Mouse (Mus musculus) MEL (cell line): ENCODE measurements around the gene Yipf3. TPM values are rescaled to one million over a fixed set of nuclear protein-coding genes. Genes with fewer than 3 reads are reported as not detected.

Source experiments
- DNase-seq: peaks from one replicate; pipeline ENCODE4 v3.0.0; 2011; ENCODE audit warnings: low read depth, low spot score
- H3K27ac ChIP-seq: 2 replicates; pipeline ENCODE4 v1.5.1; 2012; ENCODE audit warnings: low read depth, mild to moderate bottlenecking, control low read depth, low read length, moderate library complexity; ENCODE audit not compliant: control insufficient read depth
- H3K27me3 ChIP-seq, 2 experiments: fragments of 150-350 bp in 1 of 2; sonication (generic) in 1 of 2; 2 replicates each; pipeline ENCODE4 v1.6.1; 2012; ENCODE audit warnings: low read length in 2 of 2, mild to moderate bottlenecking in 2 of 2, improper control_type of control experiment in 1 of 2, moderate library complexity in 1 of 2; ENCODE audit not compliant: insufficient read depth in 2 of 2, control insufficient read depth in 1 of 2
- H3K36me3 ChIP-seq, 2 experiments: 2 replicates each; pipeline ENCODE4 v1.6.1; 2012 to 2014; ENCODE audit warnings: low read length in 2 of 2, improper control_type of control experiment in 1 of 2, inconsistent platforms in 1 of 2, mild to moderate bottlenecking in 1 of 2; ENCODE audit not compliant: insufficient read depth in 2 of 2, control insufficient read depth in 1 of 2
- H3K4me1 ChIP-seq, 2 experiments: fragments of 150-350 bp in 1 of 2; sonication (generic) in 1 of 2; 2 replicates each; pipeline ENCODE4 v1.6.1; 2012; ENCODE audit warnings: low read length in 2 of 2, improper control_type of control experiment in 1 of 2, mild to moderate bottlenecking in 1 of 2; ENCODE audit not compliant: insufficient read depth in 2 of 2, control insufficient read depth in 1 of 2
- H3K4me3 ChIP-seq, 2 experiments: fragments of 150-350 bp in 1 of 2; sonication (generic) in 1 of 2; 2 replicates each; pipeline ENCODE4 v1.5.1; 2012; ENCODE audit warnings: low read depth in 2 of 2, low read length in 2 of 2, mild to moderate bottlenecking in 2 of 2, moderate library complexity in 2 of 2, control low read depth in 1 of 2, improper control_type of control experiment in 1 of 2; ENCODE audit not compliant: control insufficient read depth in 1 of 2, insufficient read depth in 1 of 2
- H3K79me2 ChIP-seq: 2 replicates; pipeline ENCODE4 v1.6.1; 2012; ENCODE audit warnings: mild to moderate bottlenecking, low read length, moderate library complexity; ENCODE audit not compliant: control insufficient read depth, poor library complexity, insufficient read depth
- H3K9ac ChIP-seq: 2 replicates; pipeline ENCODE4 v1.6.1; 2012; ENCODE audit warnings: low read depth, mild to moderate bottlenecking, control low read depth, low read length, moderate library complexity; ENCODE audit not compliant: control insufficient read depth, poor library complexity, severe bottlenecking
- H3K9me3 ChIP-seq: fragments of 150-350 bp; sonication (generic); replicated peaks from 2 replicates; pipeline ENCODE4 v1.6.1; 2012; ENCODE audit warnings: mild to moderate bottlenecking, low read length, improper control_type of control experiment, moderate library complexity; ENCODE audit not compliant: insufficient read depth
- BHLHE40 ChIP-seq: IDR thresholded peaks from 2 replicates; pipeline ENCODE4 v1.6.1; 2012; ENCODE audit warnings: low read depth, mild to moderate bottlenecking, inconsistent platforms, low read length, improper control_type of control experiment, borderline replicate concordance
- CHD2 ChIP-seq: IDR thresholded peaks from 2 replicates; pipeline ENCODE4 v1.6.1; 2011; ENCODE audit warnings: low read length, improper control_type of control experiment
- E2F4 ChIP-seq: IDR thresholded peaks from 2 replicates; pipeline ENCODE4 v1.6.1; 2011; ENCODE audit warnings: low read depth, low read length, improper control_type of control experiment, borderline replicate concordance
- ELF1 ChIP-seq: IDR thresholded peaks from 2 replicates; pipeline ENCODE4 v1.6.1; 2014; ENCODE audit warnings: low read depth, mild to moderate bottlenecking, inconsistent platforms, low read length, improper control_type of control experiment, moderate library complexity
- EP300 ChIP-seq, 2 experiments: IDR thresholded peaks; 2 replicates each; pipeline ENCODE4 v1.6.1; 2011; ENCODE audit warnings: improper control_type of control experiment in 2 of 2, low read length in 2 of 2, low read depth in 1 of 2, mild to moderate bottlenecking in 1 of 2
- ETS1 ChIP-seq: IDR thresholded peaks from 2 replicates; pipeline ENCODE4 v1.6.1; 2012; ENCODE audit warnings: low read depth, mild to moderate bottlenecking, inconsistent platforms, low read length, improper control_type of control experiment, moderate library complexity
- GATA1 ChIP-seq: IDR thresholded peaks from 2 replicates; pipeline ENCODE4 v1.6.1; 2011; ENCODE audit warnings: low read depth, low read length, improper control_type of control experiment
- HCFC1 ChIP-seq: IDR thresholded peaks from 2 replicates; pipeline ENCODE4 v1.6.1; 2012; ENCODE audit warnings: low read depth, mild to moderate bottlenecking, inconsistent platforms, low read length, improper control_type of control experiment, moderate library complexity
- JUND ChIP-seq: IDR thresholded peaks from 2 replicates; pipeline ENCODE4 v1.6.1; 2011; ENCODE audit warnings: low read depth, mild to moderate bottlenecking, improper control_type of control experiment, low read length
- KAT2A ChIP-seq: conservative IDR thresholded peaks from 2 replicates; pipeline ENCODE4 v1.6.1; 2012; ENCODE audit warnings: low read depth, low read length, improper control_type of control experiment, inconsistent platforms
- MAFK ChIP-seq: IDR thresholded peaks from 2 replicates; pipeline ENCODE4 v1.6.1; 2011; ENCODE audit warnings: low read depth, mild to moderate bottlenecking, low read length, improper control_type of control experiment, borderline replicate concordance
- MAX ChIP-seq: IDR thresholded peaks from 2 replicates; pipeline ENCODE4 v1.6.1; 2011; ENCODE audit warnings: low read length, improper control_type of control experiment
- MAZ ChIP-seq: IDR thresholded peaks from 2 replicates; pipeline ENCODE4 v1.6.1; 2012; ENCODE audit warnings: low read depth, mild to moderate bottlenecking, inconsistent platforms, low read length, improper control_type of control experiment
- MEF2A ChIP-seq: IDR thresholded peaks from 2 replicates; pipeline ENCODE4 v1.6.1; 2014; ENCODE audit warnings: low read depth, mild to moderate bottlenecking, inconsistent platforms, low read length, improper control_type of control experiment; ENCODE audit not compliant: poor library complexity, insufficient replicate concordance, severe bottlenecking; ENCODE audit errors: extremely low read depth
- MXI1 ChIP-seq: IDR thresholded peaks from 2 replicates; pipeline ENCODE4 v1.6.1; 2011; ENCODE audit warnings: mild to moderate bottlenecking, low read depth, low read length, improper control_type of control experiment
- NELFE ChIP-seq: IDR thresholded peaks from 2 replicates; pipeline ENCODE4 v1.6.1; 2011; ENCODE audit warnings: low read depth, low read length, improper control_type of control experiment
- POLR2A ChIP-seq, 2 experiments: IDR thresholded peaks; 2 replicates each; pipeline ENCODE4 v1.6.1; 2011 to 2012; ENCODE audit warnings: low read length in 2 of 2, mild to moderate bottlenecking in 2 of 2, control low read depth in 1 of 2, improper control_type of control experiment in 1 of 2, low read depth in 1 of 2, moderate library complexity in 1 of 2; ENCODE audit not compliant: control insufficient read depth in 1 of 2, insufficient read depth in 1 of 2, poor library complexity in 1 of 2
- POLR2AphosphoS2 ChIP-seq: IDR thresholded peaks from 2 replicates; pipeline ENCODE4 v1.6.1; 2011; ENCODE audit warnings: low read length, improper control_type of control experiment
- POLR2AphosphoS5 ChIP-seq: IDR thresholded peaks from 2 replicates; pipeline ENCODE4 v1.6.1; 2012; ENCODE audit warnings: low read depth, borderline replicate concordance, mild to moderate bottlenecking, inconsistent platforms, low read length, moderate library complexity, mixed read lengths
- RAD21 ChIP-seq: IDR thresholded peaks from 2 replicates; pipeline ENCODE4 v1.6.1; 2011; ENCODE audit warnings: mild to moderate bottlenecking, low read depth, low read length, improper control_type of control experiment
- RCOR1 ChIP-seq: IDR thresholded peaks from 2 replicates; pipeline ENCODE4 v1.6.1; 2012; ENCODE audit warnings: low read depth, mild to moderate bottlenecking, inconsistent platforms, low read length, improper control_type of control experiment
- SIN3A ChIP-seq: IDR thresholded peaks from 2 replicates; pipeline ENCODE4 v1.6.1; 2012; ENCODE audit warnings: low read length, improper control_type of control experiment, inconsistent platforms
- TBP ChIP-seq: IDR thresholded peaks from 2 replicates; pipeline ENCODE4 v1.8.0; 2011; ENCODE audit warnings: low read depth, low read length, improper control_type of control experiment
- TCF12 ChIP-seq: IDR thresholded peaks from 2 replicates; pipeline ENCODE4 v1.6.1; 2014; ENCODE audit warnings: low read depth, mild to moderate bottlenecking, inconsistent platforms, low read length, improper control_type of control experiment, moderate library complexity
- USF2 ChIP-seq, 2 experiments: IDR thresholded peaks; 2 replicates each; pipeline ENCODE4 v1.6.1; 2011 to 2012; ENCODE audit warnings: improper control_type of control experiment in 2 of 2, low read length in 2 of 2, borderline replicate concordance in 1 of 2, inconsistent platforms in 1 of 2, low read depth in 1 of 2, mild to moderate bottlenecking in 1 of 2; ENCODE audit not compliant: insufficient read depth in 1 of 2
- ZKSCAN1 ChIP-seq: IDR thresholded peaks from 2 replicates; pipeline ENCODE4 v1.6.1; 2012; ENCODE audit warnings: low read depth, mild to moderate bottlenecking, inconsistent platforms, low read length, improper control_type of control experiment, moderate library complexity
- ZMIZ1 ChIP-seq: IDR thresholded peaks from 2 replicates; pipeline ENCODE4 v1.6.1; 2012; ENCODE audit warnings: low read depth, mild to moderate bottlenecking, inconsistent platforms, low read length, improper control_type of control experiment, moderate library complexity
- ZNF384 ChIP-seq: IDR thresholded peaks from 2 replicates; pipeline ENCODE4 v1.6.1; 2012; ENCODE audit warnings: low read depth, mild to moderate bottlenecking, inconsistent platforms, low read length, improper control_type of control experiment
- polyA plus RNA-seq, 2 experiments: library from polyadenylated mRNA; stranded (reverse) in 1 of 2; unstranded in 1 of 2; fragments of >175 nt in 1 of 2; fragments of >200 nt in 1 of 2; gene quantifications; 2 replicates each; pipeline versions ENCODE4 v1.2.1 to v1.2.4; 2012; ENCODE audit warnings: low replicate concordance in 2 of 2, low read depth in 1 of 2; ENCODE audit not compliant: insufficient read length in 2 of 2, insufficient read depth in 1 of 2, missing spikeins in 1 of 2
- total RNA-seq: library from RNA; depleted of rRNA; stranded (reverse); fragments of 300-350 nt; gene quantifications from 2 replicates; pipeline ENCODE4 v1.2.3, GENCODE M21; 2012

The Yipf3 gene
- total and polyA plus RNA-seq, 3 experiments, result 18.9 to 86.5 TPM; not detected in 1

DNA sequence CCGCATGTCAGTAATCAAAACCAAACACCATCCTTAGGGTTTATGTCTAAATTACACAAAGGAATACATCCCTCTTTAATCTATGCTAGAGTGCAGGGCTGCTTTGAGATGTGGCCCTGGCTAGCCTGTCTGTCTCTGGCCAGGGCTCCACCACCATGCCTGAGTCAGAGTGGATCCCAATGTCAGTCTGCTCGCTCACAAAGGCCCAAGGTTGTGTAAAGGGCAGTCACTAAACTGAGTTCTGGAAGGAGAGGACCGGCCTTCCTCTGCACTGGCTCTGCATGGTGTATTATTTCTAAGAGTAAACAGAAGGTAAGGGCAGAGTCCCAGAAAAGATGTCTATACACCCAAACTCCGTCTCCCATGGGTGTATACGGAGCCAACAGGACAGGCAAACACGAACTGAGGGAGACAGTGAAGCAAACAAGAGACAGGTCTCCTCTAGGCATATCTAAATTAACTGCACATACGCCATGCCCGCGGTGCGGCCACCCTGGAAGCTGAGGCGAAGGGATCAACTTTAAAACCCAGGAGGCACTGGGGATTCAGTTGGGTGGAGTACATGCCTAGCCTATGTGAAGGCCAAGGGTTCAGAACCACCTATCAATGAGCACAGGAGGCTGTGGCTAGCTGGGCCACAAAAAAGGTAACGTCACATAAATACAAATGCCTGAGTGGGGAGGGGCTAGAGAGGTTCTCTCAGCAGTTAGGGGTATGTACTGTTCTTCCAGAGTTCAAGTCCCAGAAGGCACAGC is 30.3 kb downstream of the Yipf3 start:
- no peak overlapping the region for H3K4me3 ChIP-seq
- H3K27me3 ChIP-seq, result no peaks in the 10 kb centered on the region
- no peak overlapping the region for H3K9ac ChIP-seq
- no peak for TF ChIP-seq USF2 (IDR thresholded peaks at IDR 0.05; ENCODE audit: borderline replicate concordance in 1 of 2, insufficient read depth in 1 of 2, low read depth in 1 of 2, low read length in 2 of 2)
- no peak for TF ChIP-seq MAFK
- TF ChIP-seq ELF1, result no peak
- no peak for TF ChIP-seq KAT2A
- H3K79me2 ChIP-seq, result peaks cover 23% of the 10 kb centered on the region
- H3K9me3 ChIP-seq, result no peaks in the 10 kb centered on the region
- peaks cover 0 to 10% of the 10 kb centered on the region in 2 experiments; a peak in 3 of 4 replicates for H3K4me1 ChIP-seq
- H3K27ac ChIP-seq, result no peak overlapping the region
- DNase-seq, result no peak
- H3K36me3 ChIP-seq, result peaks cover 4 to 9% of the 10 kb centered on the region in 2 experiments

DNA sequence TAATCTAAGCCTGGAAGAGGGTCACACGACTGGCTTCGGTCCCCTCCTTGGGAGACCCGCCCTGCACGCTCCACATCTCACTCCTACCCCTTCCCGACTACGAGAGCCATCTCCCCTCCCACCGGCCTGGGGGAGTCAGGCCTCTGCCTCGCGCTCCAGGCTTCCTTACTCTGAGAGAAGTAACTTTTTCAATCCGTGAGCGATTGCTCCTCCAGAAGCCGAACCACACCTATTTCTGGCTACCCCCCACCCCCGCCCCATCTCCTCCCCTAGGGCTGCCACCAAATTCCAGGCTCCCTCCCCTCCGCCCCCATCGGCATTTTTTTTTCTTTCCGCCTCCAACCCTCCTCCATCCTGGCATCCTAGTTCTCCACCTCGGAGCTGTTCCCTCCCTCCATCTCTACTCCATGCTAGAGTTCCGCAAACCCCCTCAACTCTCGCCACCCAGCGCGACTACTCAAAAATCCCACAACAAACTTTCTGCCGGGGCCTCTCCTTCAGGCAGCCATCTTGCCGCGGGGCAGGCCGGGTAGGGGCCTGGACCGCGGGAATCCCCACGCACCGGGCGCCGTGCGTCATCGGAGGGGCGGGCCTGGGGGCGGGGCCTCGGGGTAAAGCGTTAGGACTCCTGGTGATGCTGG is 34.7 kb downstream of the Yipf3 start, which contains the start of gene Tjap1:
Tjap1 (minus strand) TSS at position 544 of the 641 bp plus-strand sequence.
- Histone ChIP-seq H3K9ac (peak within 1 kb of the TSS; percentile 90), H3K36me3 (peaks cover 2 to 13% of the 10 kb centered on the region in 2 experiments), H3K9me3 (no peaks in the 10 kb centered on the region), H3K27ac (peak within 1 kb of the TSS; percentile 89), H3K4me3 (peak within 1 kb of the TSS; percentile 87 to 91), H3K4me1 (peaks cover 0 to 17% of the 10 kb centered on the region in 2 experiments; a peak in 3 of 4 replicates), H3K79me2 (peaks cover 23% of the 10 kb centered on the region), H3K27me3 (no peaks in the 10 kb centered on the region)
- peak; percentile 88 for DNase-seq
- TF ChIP-seq ETS1 (no peak; the same call in 1 of the 2 replicates), MAX (no peak), MXI1 (peak; percentile 32; the same call in 1 of the 2 replicates), RAD21 (no peak), ZKSCAN1 (no peak), NELFE (peak; percentile 81), POLR2AphosphoS2 (peak; percentile 73; the same call in 1 of the 2 replicates), POLR2A (IDR thresholded peaks at IDR 0.05; ENCODE audit: control insufficient read depth in 1 of 2, insufficient read depth in 1 of 2, low read depth in 1 of 2, low read length in 2 of 2, poor library complexity in 1 of 2) (peak; percentile 91 to 92), BHLHE40 (no peak), MEF2A (no peak), JUND (no peak), ELF1 (no peak), MAFK (no peak), CHD2 (no peak), POLR2AphosphoS5 (no peak), E2F4 (peak; percentile 74; the same call in 1 of the 2 replicates), ZMIZ1 (no peak), ZNF384 (peak; percentile 74), TCF12 (0 out of 2 replicates have a peak, but pooled peaks have one; percentile 5), RCOR1 (no peak), HCFC1 (peak; percentile 82), USF2 (IDR thresholded peaks at IDR 0.05; ENCODE audit: borderline replicate concordance in 1 of 2, insufficient read depth in 1 of 2, low read depth in 1 of 2, low read length in 2 of 2) (no peak), GATA1 (no peak), TBP (peak; percentile 56; the same call in 1 of the 2 replicates), SIN3A (peak; percentile 55; the same call in 1 of the 2 replicates), EP300 (IDR thresholded peaks at IDR 0.05; ENCODE audit: low read depth in 1 of 2, low read length in 2 of 2) (no peak), MAZ (peak; percentile 58; the same call in 1 of the 2 replicates)
